Mouse (Mus musculus): Measurements from ENCODE around the gene Ythdf1.

Ythdf1 gene

DNA sequence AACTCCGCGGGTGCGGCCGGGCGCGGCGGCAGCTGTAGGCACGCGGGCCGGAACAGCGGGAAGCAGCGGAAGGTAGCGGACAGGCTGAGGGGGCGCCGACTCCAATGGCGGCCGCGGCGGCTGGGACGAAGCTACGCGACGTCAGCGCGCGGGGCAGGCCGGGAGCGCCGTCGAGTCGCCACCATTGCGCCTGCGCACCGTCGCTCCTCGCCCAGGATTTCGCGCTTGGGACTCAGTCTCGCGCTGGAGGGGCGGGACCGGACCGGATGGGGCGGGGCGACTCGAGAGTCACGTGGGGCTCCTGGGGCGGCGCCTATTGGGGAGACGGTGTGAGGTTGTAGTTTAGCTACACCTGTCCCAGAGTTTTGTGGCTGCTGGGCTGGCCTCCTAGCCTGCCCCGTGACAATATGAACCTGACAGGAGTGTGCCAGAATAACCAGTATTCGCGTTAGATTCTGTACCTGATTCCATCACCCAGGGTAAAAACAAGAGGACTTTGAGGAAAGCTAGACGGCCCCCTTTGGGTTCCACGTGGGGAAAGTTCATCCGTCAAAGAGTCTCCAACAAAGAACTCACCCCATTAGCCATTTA lies at the start of gene Ythdf1:
Gene Ythdf1, minus strand, starts transcription at position 140 of the 591 bp plus-strand sequence.
- peak; percentile 81 for DNase-seq (ENCODE audit: extremely low spot score, low read depth, low spot score)

DNA sequence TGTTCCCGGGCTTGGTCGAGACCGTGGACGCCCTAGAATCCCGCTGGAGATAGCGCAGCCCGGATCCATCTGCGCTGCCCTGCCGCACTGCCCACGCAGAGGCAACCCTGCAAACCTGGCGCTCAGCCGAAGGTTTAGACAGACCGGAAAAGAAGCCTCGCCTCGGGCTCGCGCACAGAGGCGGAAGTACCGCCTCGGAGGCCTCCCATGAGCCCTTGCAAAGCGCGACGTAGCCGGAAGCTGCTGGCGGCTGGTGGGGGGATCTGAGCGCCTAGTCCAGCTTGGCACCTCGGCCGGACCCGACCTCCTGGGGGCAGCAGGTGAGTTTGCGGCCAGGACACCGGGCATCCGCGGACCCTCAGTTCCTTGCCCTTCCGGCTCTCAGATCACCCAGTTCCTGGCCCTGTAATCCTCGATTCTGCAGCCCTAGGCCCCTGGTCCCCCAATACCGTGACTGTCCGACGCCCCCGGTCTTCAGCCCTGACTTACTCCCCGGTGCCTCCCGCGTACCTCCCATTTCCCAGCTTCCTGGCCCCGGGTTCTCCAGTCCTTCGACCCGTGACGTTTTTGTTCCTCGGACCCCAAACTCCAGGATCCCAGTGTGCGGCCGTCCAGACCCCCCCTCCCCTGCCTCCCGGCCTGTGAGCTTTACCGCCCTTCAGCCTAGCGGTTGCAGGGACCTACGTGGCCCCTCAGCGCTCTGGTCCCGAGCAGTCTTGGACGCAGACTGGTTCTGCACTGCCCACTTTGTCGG lies 46.4 kb upstream of the Ythdf1 start, which contains the start of gene Arfgap1:
Gene Arfgap1, plus strand, starts transcription at position 216 of the 754 bp plus-strand sequence.
- peak; percentile 54 for DNase-seq (ENCODE audit: extremely low spot score, low read depth, low spot score)

DNA sequence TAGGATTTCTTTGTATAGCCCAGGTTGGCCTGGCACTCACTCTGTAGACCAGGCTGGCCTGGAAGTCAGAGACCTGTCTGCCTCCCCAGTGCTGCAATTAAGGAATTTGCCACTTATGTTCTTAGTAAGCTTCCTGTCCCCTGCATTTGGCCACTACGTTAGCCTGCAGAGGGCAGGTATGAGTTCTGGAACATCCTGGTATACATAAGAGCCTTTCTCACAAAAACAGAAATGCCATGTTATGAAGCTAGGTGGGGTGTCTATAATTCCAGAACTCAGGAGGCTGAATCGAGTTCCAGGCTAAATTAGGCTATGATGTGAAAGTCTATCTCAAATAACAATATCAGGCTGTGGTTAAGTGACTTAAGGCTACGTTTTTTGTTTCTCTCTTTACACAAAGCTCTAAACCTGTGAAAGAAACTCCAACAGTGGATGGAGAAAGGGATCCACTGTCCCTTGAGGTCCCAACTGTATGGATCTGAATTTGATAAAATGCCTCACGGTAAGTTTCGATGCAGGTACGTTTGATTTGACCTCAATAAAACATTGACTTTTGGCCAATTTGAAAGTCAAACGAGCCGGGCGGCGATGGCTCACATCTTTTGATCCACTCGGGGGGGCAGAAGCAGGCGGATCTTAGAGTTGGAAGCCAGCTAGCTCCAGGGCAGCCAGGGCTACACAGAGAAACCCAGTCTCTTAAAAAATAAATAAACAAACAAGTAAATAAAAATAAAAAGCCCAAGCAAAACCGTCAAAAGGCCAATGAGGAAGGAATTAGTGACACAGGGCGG lies 45.5 kb upstream of the Ythdf1 start:
- DNase-seq (ENCODE audit: extremely low spot score, low read depth, low spot score): no peak

DNA sequence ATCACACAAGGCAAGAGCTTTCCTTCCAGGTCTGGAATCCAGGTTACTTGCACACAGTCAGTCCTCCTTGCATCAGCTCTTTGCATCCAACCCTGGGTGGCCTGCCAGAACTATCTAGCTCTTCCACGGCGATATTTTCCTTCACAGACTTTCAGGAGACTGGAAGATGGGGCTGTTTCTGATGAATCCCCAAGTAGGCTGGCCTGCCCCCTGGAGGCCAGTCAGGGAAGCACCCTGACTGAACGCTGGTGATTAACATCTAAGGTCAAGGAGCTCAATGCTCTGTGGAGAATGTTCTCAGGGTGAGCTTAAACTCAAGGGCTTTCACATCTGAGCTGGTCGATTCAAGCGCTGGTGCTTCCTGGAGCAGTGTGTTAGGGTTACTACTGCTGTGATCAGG lies 43.2 kb upstream of the Ythdf1 start:
- DNase-seq (ENCODE audit: extremely low spot score, low read depth, low spot score): peak; percentile 46

DNA sequence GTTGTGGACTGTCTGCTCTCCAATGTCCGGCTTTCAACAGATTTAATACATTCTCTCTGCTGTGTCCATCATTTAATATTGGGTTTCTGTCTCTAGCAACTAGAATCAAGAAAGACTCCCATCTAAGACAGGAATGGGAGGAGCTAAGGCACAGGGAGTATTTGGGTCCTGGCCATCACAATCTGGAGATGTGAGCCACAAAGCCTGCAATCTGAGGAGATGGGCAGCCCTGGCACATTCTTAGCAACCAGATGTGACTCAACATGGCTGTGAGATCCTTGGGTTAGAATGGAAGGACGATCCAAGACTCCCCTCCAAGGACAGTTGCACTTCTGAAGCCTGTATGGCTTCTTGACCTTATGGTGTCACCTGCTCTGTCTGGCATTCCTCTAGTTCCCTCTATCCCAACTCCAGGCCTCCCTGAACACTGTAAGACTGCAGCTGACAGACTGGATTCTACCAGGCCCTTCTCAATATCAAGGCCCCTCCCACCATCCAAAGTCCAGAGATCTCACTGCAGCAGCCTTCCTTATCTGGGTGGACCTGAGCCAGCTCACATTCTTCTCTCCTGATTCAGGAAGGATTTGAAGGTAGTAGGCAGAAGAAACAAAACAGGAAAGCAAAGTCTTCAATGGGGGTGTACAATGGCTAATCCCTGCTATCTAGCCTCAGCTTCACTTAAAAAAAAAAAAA lies 42.0 kb upstream of the Ythdf1 start:
- no peak for DNase-seq (ENCODE audit: extremely low spot score, low read depth, low spot score)

DNA sequence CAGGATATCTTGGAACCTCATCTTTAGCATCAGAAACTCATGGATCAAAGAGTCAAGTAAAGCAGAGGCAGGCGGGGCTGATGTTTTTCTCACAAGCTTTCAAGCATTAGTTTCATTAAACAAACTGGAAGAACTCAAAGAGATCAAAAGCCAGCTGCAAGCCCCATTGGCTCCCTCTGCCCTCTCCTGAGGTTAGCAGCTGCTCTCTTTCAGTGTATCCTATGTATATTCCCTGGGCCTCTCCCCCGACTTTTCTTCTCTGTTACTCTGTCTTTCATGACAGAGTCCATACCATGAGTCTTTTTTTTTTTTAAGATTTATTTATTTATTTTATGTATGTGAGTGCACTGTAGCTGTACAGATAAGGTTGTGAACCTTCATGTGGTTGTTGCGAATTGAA lies 39.4 kb upstream of the Ythdf1 start:
- no peak for DNase-seq (ENCODE audit: extremely low spot score, low read depth, low spot score)

DNA sequence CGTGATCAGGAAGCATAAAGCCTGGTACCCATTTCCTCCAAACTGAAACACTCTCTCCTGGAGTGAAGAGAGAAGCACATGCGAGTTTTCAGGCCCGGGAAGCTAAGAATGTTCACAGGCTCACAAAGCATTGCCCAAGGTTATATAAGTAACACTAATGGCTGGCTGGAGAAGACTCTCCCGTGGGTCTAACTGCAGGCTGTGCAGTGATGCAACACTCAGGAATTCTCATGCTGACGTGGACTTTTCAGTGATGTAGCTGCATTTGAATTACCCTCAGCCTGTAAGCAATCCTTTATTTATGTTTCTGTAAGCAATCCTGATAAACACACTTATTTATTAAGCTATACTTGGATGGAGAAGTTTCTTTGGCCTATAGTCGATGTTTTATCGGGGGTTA lies 38.9 kb upstream of the Ythdf1 start:
- no peak for DNase-seq (ENCODE audit: extremely low spot score, low read depth, low spot score)

DNA sequence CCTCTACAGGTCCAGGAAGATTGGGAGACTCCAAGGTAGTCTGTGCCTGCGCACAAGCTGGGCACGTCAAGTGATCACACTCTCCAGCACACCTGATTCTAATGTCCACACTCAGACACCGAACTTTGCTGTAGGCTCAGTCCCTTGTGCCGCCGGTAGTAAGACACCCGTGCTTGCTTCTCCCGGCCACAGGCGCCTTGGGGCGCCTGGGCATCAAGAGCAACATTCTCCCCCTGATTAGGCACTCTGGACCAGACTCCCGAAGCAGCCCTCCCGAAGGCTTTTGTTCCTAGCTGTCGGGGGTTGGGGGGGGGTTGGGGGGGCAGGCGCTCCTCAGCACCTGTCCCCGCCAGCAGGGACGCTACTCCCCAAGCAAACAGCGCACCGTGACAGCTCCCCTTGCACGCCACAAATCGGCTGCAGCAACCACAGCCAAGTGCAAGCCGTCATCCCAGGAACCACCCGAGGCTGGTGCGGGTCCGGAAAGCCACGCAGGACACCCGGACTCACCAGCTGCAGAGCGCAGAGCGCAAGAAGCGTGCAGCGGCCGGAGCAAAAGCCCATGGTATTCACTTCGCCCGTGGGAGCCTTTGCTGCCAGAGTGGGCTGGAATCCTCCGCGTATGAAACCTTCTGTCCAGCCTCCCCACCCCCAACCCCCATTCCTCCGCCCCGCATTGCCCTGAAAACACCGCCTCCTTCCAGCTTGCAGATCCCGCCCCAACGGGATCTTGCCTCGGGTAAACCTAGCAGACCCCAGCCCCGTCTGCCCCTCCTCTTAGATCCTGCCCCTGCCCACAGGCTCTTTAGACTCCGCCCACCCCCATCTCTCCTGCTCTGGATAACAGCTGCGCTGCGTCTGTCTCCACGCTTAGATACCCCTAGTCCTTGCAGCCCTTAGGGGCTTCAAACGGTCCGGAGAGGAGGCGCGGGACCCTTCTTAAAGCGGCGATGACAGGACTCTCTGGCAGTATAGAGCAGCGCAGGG lies 33.6 kb upstream of the Ythdf1 start, which contains the start of gene Nkain4:
Gene Nkain4, minus strand, starts transcription at position 639 of the 987 bp plus-strand sequence.
- peak; percentile 31 for DNase-seq (ENCODE audit: extremely low spot score, low read depth, low spot score)

DNA sequence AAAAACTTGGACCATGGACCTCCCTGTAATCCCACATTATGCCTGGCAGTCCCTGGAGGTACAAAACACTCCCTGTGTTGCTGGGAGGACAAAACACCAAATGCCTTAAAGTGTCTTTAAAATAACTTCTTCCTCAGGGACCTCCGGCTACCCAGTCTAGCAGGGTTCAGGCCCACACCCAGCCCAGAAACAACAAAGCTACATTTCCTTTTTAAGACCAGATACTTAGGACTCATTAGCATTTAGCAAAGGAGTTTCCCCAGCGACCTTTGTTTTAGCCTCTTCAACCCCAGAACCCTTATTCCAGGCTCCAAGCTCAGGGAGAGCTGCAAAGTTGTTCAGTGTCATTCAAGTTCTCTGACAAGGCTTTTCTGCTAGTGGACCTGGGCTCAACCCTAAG lies 32.9 kb upstream of the Ythdf1 start:
- DNase-seq (ENCODE audit: extremely low spot score, low read depth, low spot score): no peak

DNA sequence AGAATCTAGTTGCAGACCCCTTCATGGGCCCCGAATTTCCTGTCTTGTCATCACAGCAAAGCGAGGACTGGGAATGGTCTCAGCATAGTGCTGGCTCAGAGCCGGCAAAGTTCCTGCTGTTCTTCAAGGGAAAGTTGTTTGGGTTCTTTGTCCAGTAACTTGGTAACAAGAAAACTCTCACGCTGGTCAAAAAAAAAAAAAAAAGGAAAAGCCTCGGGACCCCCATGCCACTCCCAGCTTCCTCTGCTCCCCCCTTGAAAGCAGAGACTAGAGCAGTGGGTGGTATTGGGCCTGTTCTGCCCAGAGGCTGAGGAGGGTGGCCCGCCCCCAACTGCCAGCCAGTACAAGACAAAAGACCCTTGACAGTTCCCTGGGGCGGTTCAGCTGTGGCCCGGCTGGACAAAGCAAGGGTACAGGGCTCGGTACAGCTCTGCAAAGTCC lies 32.0 kb upstream of the Ythdf1 start:
- DNase-seq (ENCODE audit: extremely low spot score, low read depth, low spot score): no peak

DNA sequence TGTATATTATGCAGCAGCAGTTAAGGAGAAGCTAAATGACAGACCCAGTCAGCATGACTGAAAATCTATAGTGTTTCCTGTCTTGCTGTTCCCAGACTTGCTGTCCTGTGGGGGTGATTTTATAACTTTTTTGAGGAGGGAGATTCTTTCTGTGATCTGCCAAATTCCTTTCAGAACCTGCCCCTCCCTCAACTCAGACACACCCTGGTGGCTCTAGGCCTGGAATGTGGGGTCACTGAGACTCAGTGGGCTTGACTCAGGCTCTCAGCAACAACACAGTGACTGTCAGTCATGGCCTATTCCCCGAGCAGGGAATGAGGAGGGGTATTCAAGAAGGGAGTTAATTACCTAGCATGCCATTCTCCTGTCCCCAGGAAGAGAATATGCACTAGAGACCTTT lies 29.2 kb upstream of the Ythdf1 start:
- DNase-seq (ENCODE audit: extremely low spot score, low read depth, low spot score): no peak

DNA sequence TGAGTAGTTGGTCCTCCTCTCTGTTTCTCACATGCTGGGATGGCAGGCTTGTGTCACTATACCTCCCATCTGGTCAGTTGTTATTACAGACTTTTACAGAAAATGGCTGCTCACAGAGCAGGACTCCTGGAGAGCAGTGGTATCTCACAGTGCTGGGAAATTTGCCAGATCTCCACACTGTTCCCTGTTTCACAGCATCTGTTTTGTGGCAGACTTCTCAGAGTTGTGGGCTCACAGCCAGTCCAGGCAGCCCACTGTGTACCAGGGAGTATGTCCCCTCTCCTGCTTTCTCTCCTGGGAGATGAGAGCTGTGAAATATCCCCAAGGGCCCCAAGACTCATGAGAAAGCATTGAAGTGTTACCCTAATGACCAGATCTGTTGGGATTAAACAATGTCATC lies 21.1 kb upstream of the Ythdf1 start:
- no peak for DNase-seq (ENCODE audit: extremely low spot score, low read depth, low spot score)

DNA sequence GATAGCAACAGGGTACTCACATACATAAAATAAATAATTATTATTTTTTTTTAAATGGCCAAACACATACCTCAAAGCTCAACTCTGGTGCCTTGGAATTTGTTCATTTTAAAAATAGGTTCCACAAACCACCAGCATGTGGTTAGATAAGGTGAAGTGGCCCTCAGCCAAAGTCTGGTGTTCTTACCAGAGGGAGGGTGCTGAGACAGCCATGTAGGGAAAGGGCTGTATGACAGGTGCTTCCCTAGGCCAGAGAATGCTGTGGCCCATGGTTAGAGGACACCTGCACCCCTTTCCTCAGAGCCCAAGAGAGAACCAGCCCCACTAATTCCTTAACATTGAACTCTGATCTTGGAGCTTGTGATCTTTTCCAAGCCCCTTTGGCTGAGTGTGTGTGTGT lies 19.4 kb upstream of the Ythdf1 start:
- no peak for DNase-seq (ENCODE audit: extremely low spot score, low read depth, low spot score)

DNA sequence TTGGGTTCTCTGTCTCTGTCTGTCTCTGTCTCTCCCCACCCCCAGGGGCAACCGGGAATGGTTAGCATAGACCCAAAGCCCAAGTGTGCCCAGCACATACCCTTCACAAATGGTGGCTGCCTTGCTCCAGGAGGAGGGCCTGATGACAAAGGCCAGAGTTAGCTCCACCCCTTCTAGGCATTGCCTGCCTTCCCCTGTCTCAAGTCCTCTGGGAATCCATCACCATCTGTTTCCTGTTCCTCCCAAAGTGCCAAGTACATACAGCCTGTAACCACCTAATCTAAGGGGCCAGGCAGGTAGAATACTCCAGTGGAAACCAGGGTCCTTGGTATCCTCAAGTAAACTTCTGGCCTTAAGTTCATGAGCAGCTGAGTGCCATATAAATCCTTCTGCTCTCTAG lies 11.7 kb upstream of the Ythdf1 start:
- no peak for DNase-seq (ENCODE audit: extremely low spot score, low read depth, low spot score)

DNA sequence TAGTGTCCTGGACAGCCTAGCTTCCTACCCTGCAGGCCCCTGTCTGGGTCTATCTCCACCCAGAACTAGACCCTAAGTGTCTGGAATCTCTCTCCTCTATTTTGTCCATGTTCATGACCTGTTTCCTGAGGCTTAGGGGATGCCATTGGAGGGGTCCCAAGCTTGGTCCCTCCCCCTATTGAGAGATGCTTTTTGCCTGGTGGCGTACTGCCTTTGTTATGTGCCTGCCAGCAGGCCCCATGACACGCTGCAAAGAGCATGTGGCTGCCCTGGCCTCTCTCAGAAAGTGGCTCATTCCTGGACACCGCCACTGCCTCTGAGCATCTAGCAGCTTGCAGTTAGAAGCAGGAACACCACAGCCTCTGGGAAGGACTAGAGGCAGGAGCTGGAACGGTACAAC lies 8.0 kb upstream of the Ythdf1 start, which contains the start of gene Birc7:
Gene Birc7, plus strand, starts transcription at position 301 of the 400 bp plus-strand sequence.
- no peak for DNase-seq (ENCODE audit: extremely low spot score, low read depth, low spot score)

DNA sequence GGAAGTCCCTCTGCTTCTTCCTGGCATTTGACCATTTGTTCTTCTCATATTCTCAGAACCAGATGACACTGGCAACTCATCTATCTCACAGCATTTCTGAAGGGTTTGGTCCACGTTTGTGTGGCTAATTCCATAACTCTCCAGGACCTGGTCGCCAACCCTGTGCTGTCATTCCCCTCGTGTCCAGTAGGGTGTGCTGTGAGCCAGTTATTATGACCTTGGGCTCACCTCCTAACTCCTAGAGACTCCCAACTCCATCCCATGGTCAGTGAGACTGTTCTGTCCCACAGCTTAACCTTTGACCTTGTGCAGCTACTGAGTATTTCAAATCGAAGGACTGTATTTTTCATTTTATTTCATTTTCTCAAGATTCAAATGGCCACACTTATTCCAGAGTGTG lies 4.4 kb upstream of the Ythdf1 start:
- DNase-seq (ENCODE audit: extremely low spot score, low read depth, low spot score): peak; percentile 54

DNA sequence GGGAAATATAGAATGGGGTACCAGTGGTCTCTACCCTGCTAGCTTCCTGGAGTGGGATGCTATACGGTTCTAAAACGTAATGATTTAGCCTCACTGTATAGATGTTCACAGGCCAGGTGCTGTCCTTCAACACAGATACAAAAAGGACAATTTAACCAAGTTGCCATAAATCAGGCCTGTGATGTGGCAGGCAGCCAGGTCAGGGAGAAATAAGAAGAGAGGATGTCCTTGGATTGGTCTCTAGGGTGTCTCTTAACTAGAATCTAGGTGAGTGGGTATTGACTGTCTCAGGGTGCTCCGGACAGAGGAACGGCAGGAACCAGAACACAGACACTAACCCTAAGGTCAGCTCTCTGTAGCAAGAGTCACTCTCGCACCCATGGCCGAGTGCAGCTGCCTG lies 2.0 kb upstream of the Ythdf1 start:
- no peak for DNase-seq (ENCODE audit: extremely low spot score, low read depth, low spot score)

DNA sequence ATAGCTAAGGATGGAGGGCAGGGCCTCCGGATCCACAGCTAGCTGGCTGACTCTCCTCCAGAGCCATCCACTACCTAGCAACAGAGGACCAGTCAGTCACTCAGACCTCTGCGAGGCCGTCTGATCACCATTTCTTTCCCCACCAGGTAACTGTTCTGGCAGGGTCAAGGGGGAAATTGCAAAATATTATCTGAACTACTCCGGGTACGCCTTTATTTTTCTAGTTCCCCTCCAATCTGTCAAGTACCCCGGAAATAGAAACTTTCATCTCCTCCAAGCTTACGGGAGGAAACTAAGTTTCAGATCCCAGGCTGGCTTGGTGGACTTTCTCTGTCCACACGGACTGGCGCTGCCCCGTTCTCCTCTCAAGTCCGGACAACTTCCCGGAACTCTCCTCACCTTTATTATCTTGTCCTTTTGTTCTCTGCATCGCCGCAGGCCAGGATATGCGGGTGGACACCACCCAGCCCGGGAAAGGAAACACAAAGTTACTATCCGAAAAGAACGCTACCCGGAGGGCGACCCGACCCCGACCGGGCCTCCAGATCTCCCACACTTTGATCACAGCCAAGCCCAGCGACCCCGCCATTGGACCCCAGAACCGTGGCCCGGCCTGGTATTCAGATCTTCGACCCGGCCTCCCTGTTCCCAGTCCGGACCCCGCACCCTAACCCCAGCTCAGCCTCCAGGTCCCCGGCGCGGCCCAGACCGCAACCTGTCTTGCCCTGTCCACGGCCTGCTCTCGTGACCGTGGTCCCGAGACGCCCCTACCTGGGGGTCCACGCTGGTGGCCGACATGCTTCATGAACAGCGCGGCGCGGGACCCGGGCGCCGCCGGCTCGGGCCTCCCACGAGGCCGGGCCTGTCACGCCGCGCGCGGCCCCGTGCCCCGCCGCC lies 588 bp downstream of the Ythdf1 start:
- DNase-seq (ENCODE audit: extremely low spot score, low read depth, low spot score): no peak

DNA sequence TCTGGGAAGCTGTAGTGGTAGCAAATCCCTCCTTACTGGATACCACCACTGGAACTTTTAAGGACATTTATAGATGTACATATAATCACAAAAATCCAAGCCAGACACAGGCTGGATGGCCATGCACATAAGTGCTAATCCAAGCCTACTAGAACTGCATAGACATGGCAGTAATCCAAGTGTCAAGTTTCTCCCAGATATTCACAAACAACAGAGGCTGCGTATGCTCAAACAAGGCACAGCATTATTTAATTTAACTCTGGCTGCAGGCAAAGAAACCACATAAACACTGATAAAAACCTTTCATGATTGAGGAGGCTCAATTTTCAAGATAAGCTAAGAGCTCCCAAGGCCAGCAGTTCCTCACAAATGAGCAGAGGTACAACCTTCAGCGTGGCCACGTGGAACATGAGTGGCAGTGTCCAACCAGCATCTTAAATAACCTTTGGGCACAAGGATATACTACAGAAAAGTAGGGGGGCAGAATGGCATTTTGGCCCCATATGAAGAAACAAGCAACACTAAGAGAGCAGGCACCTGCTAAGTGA lies 4.8 kb downstream of the Ythdf1 start:
- no peak for DNase-seq (ENCODE audit: extremely low spot score, low read depth, low spot score)

Data from hindlimb bud, embryonic 11.5 days (tissue).